Mouse (Mus musculus) CH12.LX (cell line): ENCODE measurements around the gene Actl11. TPM values are rescaled to one million over a fixed set of nuclear protein-coding genes. Genes with fewer than 3 reads are reported as not detected.

Experiments used
- DNase-seq: peaks from one replicate; pipeline ENCODE4 v3.0.0-alpha.2; 2013; ENCODE audit errors: extremely low read depth
- H3K27ac ChIP-seq: 2 replicates; pipeline ENCODE4 v1.5.1; 2012; ENCODE audit warnings: low read depth, mild to moderate bottlenecking, control low read depth, moderate library complexity; ENCODE audit not compliant: insufficient read depth
- H3K27me3 ChIP-seq: replicated peaks from 2 replicates; pipeline ENCODE3; 2012; ENCODE audit warnings: inconsistent platforms
- H3K36me3 ChIP-seq, 2 experiments: replicated peaks in 1 of 2; 2 replicates each; pipeline versions ENCODE3 to v1.6.1; 2012; ENCODE audit warnings: inconsistent platforms in 1 of 2, low read length in 1 of 2, mild to moderate bottlenecking in 1 of 2, mixed read lengths in 1 of 2, moderate library complexity in 1 of 2; ENCODE audit not compliant: control insufficient read depth in 1 of 2, insufficient read depth in 1 of 2
- H3K4me1 ChIP-seq, 2 experiments: 2 replicates each; pipeline ENCODE4 v1.6.1; 2012; ENCODE audit warnings: inconsistent platforms in 1 of 2, moderate library complexity in 1 of 2; ENCODE audit not compliant: insufficient read depth in 2 of 2, control insufficient read depth in 1 of 2
- H3K4me2 ChIP-seq: 2 replicates; pipeline ENCODE4 v1.6.1; 2012; ENCODE audit warnings: low read depth, mild to moderate bottlenecking, control low read depth; ENCODE audit not compliant: poor library complexity, insufficient read depth, severe bottlenecking
- H3K4me3 ChIP-seq, 3 experiments: fragments of 150-350 bp in 1 of 3; sonication (generic) in 1 of 3; replicated peaks in 1 of 3; 2 replicates each; pipeline versions ENCODE3 to v1.5.1; 2011 to 2012; ENCODE audit warnings: low read depth in 2 of 3, low read length in 2 of 3, mild to moderate bottlenecking in 2 of 3, moderate library complexity in 2 of 3, control low read depth in 1 of 3, improper control_type of control experiment in 1 of 3, inconsistent platforms in 1 of 3, mixed read lengths in 1 of 3; ENCODE audit not compliant: poor library complexity in 1 of 3
- H3K79me2 ChIP-seq: replicated peaks from 2 replicates; pipeline ENCODE4 v1.6.1; 2012; ENCODE audit warnings: mild to moderate bottlenecking, moderate library complexity; ENCODE audit not compliant: control insufficient read depth, poor library complexity, insufficient read depth, severe bottlenecking; ENCODE audit errors: extremely low read depth
- H3K9ac ChIP-seq: 2 replicates; pipeline ENCODE4 v1.6.1; 2012; ENCODE audit warnings: low read depth, mild to moderate bottlenecking, control low read depth, moderate library complexity; ENCODE audit not compliant: insufficient read depth
- H3K9me3 ChIP-seq: replicated peaks from 2 replicates; pipeline ENCODE3; 2012; ENCODE audit warnings: low read length, inconsistent platforms, mixed read lengths
- CHD2 ChIP-seq: IDR thresholded peaks from 2 replicates; pipeline ENCODE4 v1.6.1; 2011; ENCODE audit warnings: low read length, improper control_type of control experiment
- CTCF ChIP-seq, 2 experiments: IDR thresholded peaks in 1 of 2; conservative IDR thresholded peaks in 1 of 2; 2 replicates each; pipeline ENCODE4 v1.5.1; 2011 to 2012; ENCODE audit warnings: low read depth in 2 of 2, low read length in 2 of 2, improper control_type of control experiment in 1 of 2, inconsistent platforms in 1 of 2, mild to moderate bottlenecking in 1 of 2, moderate library complexity in 1 of 2
- GABPA ChIP-seq: IDR thresholded peaks from 2 replicates; pipeline ENCODE4 v1.6.1; 2012; ENCODE audit warnings: low read depth, low read length, improper control_type of control experiment, inconsistent platforms; ENCODE audit not compliant: insufficient replicate concordance
- HCFC1 ChIP-seq: IDR thresholded peaks from 2 replicates; pipeline ENCODE4 v1.6.1; 2012; ENCODE audit warnings: low read depth, mild to moderate bottlenecking, inconsistent platforms, low read length, improper control_type of control experiment
- JUND ChIP-seq: conservative IDR thresholded peaks from 2 replicates; pipeline ENCODE4 v1.6.1; 2011; ENCODE audit warnings: low read depth, low read length, improper control_type of control experiment
- KAT2A ChIP-seq: IDR thresholded peaks from 2 replicates; pipeline ENCODE4 v1.6.1; 2012; ENCODE audit warnings: low read length, improper control_type of control experiment, inconsistent platforms; ENCODE audit not compliant: insufficient replicate concordance
- MEF2A ChIP-seq: IDR thresholded peaks from 2 replicates; pipeline ENCODE4 v1.6.1; 2014; ENCODE audit warnings: low read depth, mild to moderate bottlenecking, inconsistent platforms, low read length, improper control_type of control experiment, borderline replicate concordance
- MYC ChIP-seq: IDR thresholded peaks from 2 replicates; pipeline ENCODE4 v1.6.1; 2011; ENCODE audit warnings: low read depth, mild to moderate bottlenecking, improper control_type of control experiment, low read length
- PAX5 ChIP-seq: IDR thresholded peaks from 2 replicates; pipeline ENCODE4 v1.6.1; 2012; ENCODE audit warnings: low read length, inconsistent platforms, mixed read lengths
- POLR2A ChIP-seq: IDR thresholded peaks from 2 replicates; pipeline ENCODE4 v1.6.1; 2011; ENCODE audit warnings: low read depth, mild to moderate bottlenecking, improper control_type of control experiment, low read length
- RCOR1 ChIP-seq: conservative IDR thresholded peaks from 2 replicates; pipeline ENCODE4 v1.6.1; 2012; ENCODE audit warnings: low read depth, mild to moderate bottlenecking, inconsistent platforms, low read length, improper control_type of control experiment
- TBP ChIP-seq: conservative IDR thresholded peaks from 2 replicates; pipeline ENCODE4 v1.6.1; 2011; ENCODE audit warnings: low read depth, low read length, improper control_type of control experiment
- ZMIZ1 ChIP-seq: IDR thresholded peaks from 2 replicates; pipeline ENCODE4 v1.6.1; 2012; ENCODE audit warnings: low read depth, mild to moderate bottlenecking, inconsistent platforms, low read length, improper control_type of control experiment
- ZNF384 ChIP-seq: IDR thresholded peaks from 2 replicates; pipeline ENCODE4 v1.6.1; 2012; ENCODE audit warnings: low read depth, low read length, improper control_type of control experiment, inconsistent platforms
- dilution Hi-C: fragments of 300-500 bp; cut with MboI; formaldehyde crosslinking; loops from 2 replicates; pipeline ENCODE4 v1.14.3; 2020; ENCODE audit warnings: low sequenced_read_pairs; ENCODE audit not compliant: extremely low pct_unique_long_range_greater_than_20kb, extremely low pct_ligation_motif_present
- in situ Hi-C: fragments of 300-500 bp; cut with MboI; formaldehyde crosslinking; loops from 3 replicates; pipeline ENCODE4 v1.14.3; 2019; ENCODE audit warnings: low sequenced_read_pairs, low pct_ligation_motif_present, low pct_unique_long_range_greater_than_20kb, mixed read lengths
- polyA plus RNA-seq: library from polyadenylated mRNA; unstranded; fragments of >175 nt; gene quantifications from 2 replicates; pipeline ENCODE4 v1.2.1, GENCODE M21; 2012; ENCODE audit warnings: low read depth; ENCODE audit not compliant: insufficient read length
- total RNA-seq, 2 experiments: library from RNA; depleted of rRNA; stranded (reverse); fragments of 300-350 nt in 1 of 2; fragments of >200 nt in 1 of 2; gene quantifications; 2 replicates each; pipeline ENCODE4 v1.2.3; 2012 to 2014

Gene Actl11
- total and polyA plus RNA-seq, 3 experiments: not detected

DNA sequence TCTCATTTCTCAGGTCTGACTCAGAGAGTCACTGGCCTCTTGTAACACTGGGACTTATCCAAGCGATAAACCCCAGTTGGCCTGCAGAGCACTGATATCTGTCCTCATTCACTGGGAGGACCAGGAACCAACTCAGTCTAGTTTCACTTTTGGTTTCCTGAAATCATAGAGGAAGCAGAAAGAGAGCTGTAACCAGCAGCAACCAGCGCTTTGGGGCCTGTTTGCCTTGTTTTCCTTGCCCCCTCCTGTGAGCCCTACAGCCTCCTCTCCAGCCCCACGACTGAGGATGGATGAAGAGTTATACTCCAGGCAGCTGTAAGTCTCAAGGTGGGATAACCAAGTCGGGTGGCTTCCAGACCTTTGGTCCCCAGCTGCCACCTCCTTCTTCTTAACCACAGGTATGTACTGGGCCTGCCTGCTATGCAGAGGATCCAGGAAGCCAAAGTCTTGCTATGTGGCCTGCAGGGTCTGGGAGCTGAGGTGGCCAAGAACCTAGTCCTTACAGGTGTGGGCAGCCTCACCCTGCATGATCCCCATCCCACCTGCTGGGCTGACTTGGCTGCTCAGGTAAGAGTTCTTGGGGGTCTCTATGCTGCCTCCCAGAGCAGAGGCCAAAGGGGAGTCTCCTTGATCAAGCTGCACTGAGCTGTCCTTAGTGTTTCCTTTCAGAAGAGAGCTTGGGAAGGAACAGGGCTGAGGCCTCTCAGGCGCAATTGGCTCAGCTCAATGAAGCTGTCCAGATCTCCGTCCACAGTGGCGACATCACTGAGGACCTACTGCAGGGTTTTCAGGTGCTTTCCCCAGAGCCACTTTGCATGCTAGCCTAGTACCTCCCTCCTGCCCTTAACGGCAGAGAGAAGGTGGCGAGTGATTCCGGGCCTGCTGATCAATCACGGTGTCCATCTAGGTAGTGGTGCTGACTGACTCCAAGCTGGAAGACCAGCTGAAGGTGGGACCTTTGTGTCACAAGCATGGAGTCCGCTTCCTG is 47.4 kb downstream of the Actl11 start, which contains the start of gene Uba7 (continued):
- TF ChIP-seq MYC: 0 out of 2 replicates have a peak, but pooled peaks have one; percentile 43
- TF ChIP-seq MEF2A: no peak; the same call in 1 of the 2 replicates
- no peak for TF ChIP-seq PAX5
- no peak for TF ChIP-seq GABPA
- TF ChIP-seq CHD2: no peak
- TF ChIP-seq CTCF (conservative IDR thresholded peaks at IDR 0.05 in 1 of 2, IDR thresholded peaks at IDR 0.05 in 1 of 2; ENCODE audit: low read depth in 2 of 2, low read length in 2 of 2): no peak
- TF ChIP-seq ZMIZ1: peak; percentile 64; the same call in 1 of the 2 replicates
- TF ChIP-seq RCOR1: no peak

GRCm38 (mm10) chr9:107978815-107979214 is 50.5 kb downstream of the Actl11 start:
- dilution Hi-C loops (no loop called here), in situ Hi-C loops (no loop called here)
- H3K27ac ChIP-seq: no peak overlapping the region
- peaks cover 61 to 73% of the 10 kb centered on the region in 2 experiments for H3K36me3 ChIP-seq
- H3K9me3 ChIP-seq: no peaks in the 10 kb centered on the region
- no peaks in the 10 kb centered on the region for H3K79me2 ChIP-seq
- H3K4me1 ChIP-seq: peaks cover 26 to 72% of the 10 kb centered on the region in 2 experiments
- no peak overlapping the region for H3K9ac ChIP-seq
- H3K4me3 ChIP-seq: no peak overlapping the region
- no peak overlapping the region for H3K4me2 ChIP-seq
- no peak for DNase-seq
- TF ChIP-seq TBP (no peak), ZNF384 (no peak), JUND (no peak), HCFC1 (no peak), KAT2A (no peak), POLR2A (no peak)
- no peaks in the 10 kb centered on the region for H3K27me3 ChIP-seq

Other genes with a start within 250 kb of the Actl11 start
- not detected in 2 replicates for gene Gnat1, start 248.8 kb upstream of the Actl11 start, total RNA-seq (2012; rRNA removed)
- gene Gnat1, start 248.8 kb upstream of the Actl11 start, total RNA-seq (2014; rRNA removed): not detected in 2 replicates
- gene Gnat1, start 248.8 kb upstream of the Actl11 start, polyA plus RNA-seq: 2.0 and 3.0 TPM in 2 replicates
- gene Sema3f, start 218.0 kb upstream of the Actl11 start, total RNA-seq (2012; rRNA removed): 0.50 and 1.1 TPM in 2 replicates
- gene Sema3f, start 218.0 kb upstream of the Actl11 start, total RNA-seq (2014; rRNA removed): 0.24 TPM in 1 of 2 replicates, not detected in the other
- gene Sema3f, start 218.0 kb upstream of the Actl11 start, polyA plus RNA-seq: 0.36 and 1.6 TPM in 2 replicates
- gene Rbm5, start 157.5 kb upstream of the Actl11 start, total RNA-seq (2012; rRNA removed): 67.6 and 74.5 TPM in 2 replicates
- gene Rbm5, start 157.5 kb upstream of the Actl11 start, total RNA-seq (2014; rRNA removed): 83.6 and 85.3 TPM in 2 replicates
- gene Rbm5, start 157.5 kb upstream of the Actl11 start, polyA plus RNA-seq: 83.6 and 92.8 TPM in 2 replicates
- gene Rbm6, start 55.2 kb upstream of the Actl11 start, total RNA-seq (2012; rRNA removed): 39.1 and 42.3 TPM in 2 replicates
- gene Rbm6, start 55.2 kb upstream of the Actl11 start, total RNA-seq (2014; rRNA removed): 43.3 and 48.9 TPM in 2 replicates
- gene Rbm6, start 55.2 kb upstream of the Actl11 start, polyA plus RNA-seq: 48.8 and 56.6 TPM in 2 replicates
- 13.6 and 14.1 TPM in 2 replicates for gene Mon1a, start 40.3 kb upstream of the Actl11 start, total RNA-seq (2012; rRNA removed)
- 14.5 and 19.5 TPM in 2 replicates for gene Mon1a, start 40.3 kb upstream of the Actl11 start, total RNA-seq (2014; rRNA removed)
- 11.7 and 15.3 TPM in 2 replicates for gene Mon1a, start 40.3 kb upstream of the Actl11 start, polyA plus RNA-seq
- gene Mst1r, start 21.6 kb upstream of the Actl11 start, total RNA-seq (2012; rRNA removed): not detected in 2 replicates
- gene Mst1r, start 21.6 kb upstream of the Actl11 start, total RNA-seq (2014; rRNA removed): not detected in 2 replicates
- not detected in 2 replicates for gene Mst1r, start 21.6 kb upstream of the Actl11 start, polyA plus RNA-seq
- not detected in 2 replicates for gene Camkv, start 7.2 kb downstream of the Actl11 start, total RNA-seq (2012; rRNA removed)
- not detected in 2 replicates for gene Camkv, start 7.2 kb downstream of the Actl11 start, total RNA-seq (2014; rRNA removed)
- gene Camkv, start 7.2 kb downstream of the Actl11 start, polyA plus RNA-seq: not detected in 2 replicates
- 21.6 and 27.0 TPM in 2 replicates for gene Traip, start 21.7 kb downstream of the Actl11 start, total RNA-seq (2012; rRNA removed)
- 25.0 and 25.6 TPM in 2 replicates for gene Traip, start 21.7 kb downstream of the Actl11 start, total RNA-seq (2014; rRNA removed)
- 33.0 and 51.4 TPM in 2 replicates for gene Traip, start 21.7 kb downstream of the Actl11 start, polyA plus RNA-seq
- 21.3 and 21.7 TPM in 2 replicates for gene Uba7, start 47.0 kb downstream of the Actl11 start, total RNA-seq (2012; rRNA removed)
- gene Uba7, start 47.0 kb downstream of the Actl11 start, total RNA-seq (2014; rRNA removed): 25.2 and 26.0 TPM in 2 replicates
- gene Uba7, start 47.0 kb downstream of the Actl11 start, polyA plus RNA-seq: 25.5 and 27.8 TPM in 2 replicates
- gene Gm20661, start 54.6 kb downstream of the Actl11 start, total RNA-seq (2012; rRNA removed): not detected in 2 replicates
- gene Gm20661, start 54.6 kb downstream of the Actl11 start, total RNA-seq (2014; rRNA removed): not detected in 2 replicates
- 0.29 and 0.41 TPM in 2 replicates for gene Gm20661, start 54.6 kb downstream of the Actl11 start, polyA plus RNA-seq
- 25.8 and 28.0 TPM in 2 replicates for gene Inka1, start 57.4 kb downstream of the Actl11 start, total RNA-seq (2012; rRNA removed)
- 18.9 and 25.2 TPM in 2 replicates for gene Inka1, start 57.4 kb downstream of the Actl11 start, total RNA-seq (2014; rRNA removed)
- 23.5 and 30.2 TPM in 2 replicates for gene Inka1, start 57.4 kb downstream of the Actl11 start, polyA plus RNA-seq
- not detected in 2 replicates for gene Cdhr4, start 64.0 kb downstream of the Actl11 start, total RNA-seq (2012; rRNA removed)
- gene Cdhr4, start 64.0 kb downstream of the Actl11 start, total RNA-seq (2014; rRNA removed): 0.35 and 0.82 TPM in 2 replicates
- gene Cdhr4, start 64.0 kb downstream of the Actl11 start, polyA plus RNA-seq: 0.79 and 2.0 TPM in 2 replicates
- gene Gm20662, start 67.9 kb downstream of the Actl11 start, total RNA-seq (2012; rRNA removed): not detected in 2 replicates
- 1.2 TPM in 1 of 2 replicates, not detected in the other for gene Gm20662, start 67.9 kb downstream of the Actl11 start, total RNA-seq (2014; rRNA removed)
- 0.31 TPM in 1 of 2 replicates, not detected in the other for gene Gm20662, start 67.9 kb downstream of the Actl11 start, polyA plus RNA-seq
- 34.7 and 40.7 TPM in 2 replicates for gene Ip6k1, start 74.0 kb downstream of the Actl11 start, total RNA-seq (2012; rRNA removed)
- gene Ip6k1, start 74.0 kb downstream of the Actl11 start, total RNA-seq (2014; rRNA removed): 23.3 and 27.1 TPM in 2 replicates
- 25.6 and 26.0 TPM in 2 replicates for gene Ip6k1, start 74.0 kb downstream of the Actl11 start, polyA plus RNA-seq
- 20.9 and 33.4 TPM in 2 replicates for gene Gmppb, start 120.8 kb downstream of the Actl11 start, total RNA-seq (2012; rRNA removed)
- 17.9 and 18.4 TPM in 2 replicates for gene Gmppb, start 120.8 kb downstream of the Actl11 start, total RNA-seq (2014; rRNA removed)
- 19.2 and 21.8 TPM in 2 replicates for gene Gmppb, start 120.8 kb downstream of the Actl11 start, polyA plus RNA-seq
- 2.0 and 3.1 TPM in 2 replicates for gene Amigo3, start 124.7 kb downstream of the Actl11 start, total RNA-seq (2012; rRNA removed)
- gene Amigo3, start 124.7 kb downstream of the Actl11 start, total RNA-seq (2014; rRNA removed): 1.7 and 2.2 TPM in 2 replicates
- gene Amigo3, start 124.7 kb downstream of the Actl11 start, polyA plus RNA-seq: 3.3 and 4.4 TPM in 2 replicates
- 33.2 and 59.6 TPM in 2 replicates for gene Mst1, start 152.0 kb downstream of the Actl11 start, total RNA-seq (2012; rRNA removed)
- 16.9 and 19.6 TPM in 2 replicates for gene Mst1, start 152.0 kb downstream of the Actl11 start, total RNA-seq (2014; rRNA removed)
- gene Mst1, start 152.0 kb downstream of the Actl11 start, polyA plus RNA-seq: 19.7 and 21.4 TPM in 2 replicates
- 28.8 and 32.3 TPM in 2 replicates for gene Rnf123, start 154.9 kb downstream of the Actl11 start, total RNA-seq (2012; rRNA removed)
- gene Rnf123, start 154.9 kb downstream of the Actl11 start, total RNA-seq (2014; rRNA removed): 6.6 and 10.0 TPM in 2 replicates
- 40.4 and 50.0 TPM in 2 replicates for gene Rnf123, start 154.9 kb downstream of the Actl11 start, polyA plus RNA-seq
- 69.5 and 75.6 TPM in 2 replicates for gene Apeh, start 166.1 kb downstream of the Actl11 start, total RNA-seq (2012; rRNA removed)
- gene Apeh, start 166.1 kb downstream of the Actl11 start, total RNA-seq (2014; rRNA removed): 28.8 and 36.2 TPM in 2 replicates
- 53.2 and 66.6 TPM in 2 replicates for gene Apeh, start 166.1 kb downstream of the Actl11 start, polyA plus RNA-seq